In genomic region chr4:143129261-143129760, GRCm38 (mm10) we compare ENCODE assay signal across 7 mouse cellular contexts.
"Had no signal": no experiment of that assay in that cellular context is flagged by ENCODE, and none has a peak within 500 bp of the region (broad histone marks: within the 10 kb centered on the region; RNA-seq: fewer than 3 reads in every experiment).

No protein-coding gene starts in this region.

- DNase-seq: lung, adult 2 months; lung, postnatal 14 days; lung, postnatal 36 days; right cerebral cortex, postnatal 14 days; thymus, adult 2 months; thymus, postnatal 25 days; thymus, postnatal 4 days had no signal
